Mouse (Mus musculus) hindbrain, embryonic 11.5 days (tissue): Measurements from ENCODE around the gene C3. TPM values are rescaled to one million over a fixed set of nuclear protein-coding genes. Genes with fewer than 3 reads are reported as not detected.

Experiments
- ATAC-seq: fragments of 200-750 bp; cut with Nextera tagmentation; 2 replicates; pipeline ENCODE4 v1.8.0; 2017; ENCODE audit warnings: mild to moderate bottlenecking, moderate TSS enrichment, moderate library complexity; ENCODE audit not compliant: low FRiP score
- DNase-seq: peaks from one replicate; pipeline ENCODE4 v3.0.0-alpha.2; 2015; ENCODE audit warnings: low spot score
- H3K27ac ChIP-seq: fragments of 300-500 bp; sonication (generic); 2 replicates; pipeline ENCODE4 v1.5.1; 2014; ENCODE audit warnings: mild to moderate bottlenecking, low read depth, low read length
- H3K27me3 ChIP-seq: fragments of 300-500 bp; sonication (generic); 2 replicates; pipeline ENCODE4 v1.6.1; 2014; ENCODE audit warnings: mild to moderate bottlenecking, low read length, moderate library complexity, mixed read lengths; ENCODE audit not compliant: control insufficient read depth, insufficient read depth
- H3K36me3 ChIP-seq: fragments of 300-500 bp; sonication (generic); 2 replicates; pipeline ENCODE4 v1.6.1; 2014; ENCODE audit warnings: mild to moderate bottlenecking, low read length, moderate library complexity, mixed read lengths; ENCODE audit not compliant: control insufficient read depth, insufficient read depth
- H3K4me1 ChIP-seq: fragments of 300-500 bp; sonication (generic); replicated peaks from 2 replicates; pipeline ENCODE4 v1.6.1; 2014; ENCODE audit warnings: low read length, mixed read lengths; ENCODE audit not compliant: control insufficient read depth, insufficient read depth
- H3K4me2 ChIP-seq: fragments of 300-500 bp; sonication (generic); replicated peaks from 2 replicates; pipeline ENCODE4 v1.6.1; 2014; ENCODE audit warnings: mild to moderate bottlenecking, low read depth, low read length
- H3K4me3 ChIP-seq: fragments of 300-500 bp; sonication (generic); 2 replicates; pipeline ENCODE4 v1.5.1; 2014; ENCODE audit warnings: low read depth, low read length
- H3K9ac ChIP-seq: fragments of 300-500 bp; sonication (generic); 2 replicates; pipeline ENCODE4 v1.6.1; 2014; ENCODE audit warnings: low read depth, low read length
- H3K9me3 ChIP-seq: fragments of 300-500 bp; sonication (generic); 2 replicates; pipeline ENCODE4 v1.6.1; 2016; ENCODE audit warnings: low read length; ENCODE audit not compliant: control insufficient read depth
- WGBS: fragments of 180-500 bp; shearing (Covaris S2); extraction: QIAGEN DNeasy Blood & Tissue Kit; methylation state at CpG from one replicate; pipeline ENCODE4 v1.1.7; 2014; 5-methylcytosine and 5-hydroxymethylcytosine counted together
- polyA plus RNA-seq: library from polyadenylated mRNA; unstranded; fragments of >200 nt; fragmentation: Nextera tagmentation; extraction: Ambion mirVana; gene quantifications from 2 replicates; pipeline ENCODE4 v1.2.1, GENCODE M21; 2014

C3 gene
- polyA plus RNA-seq, 1 experiment from 2014 or later, result 0.36 TPM

GRCm38 (mm10) chr17:57232200-57232599 lies 4.3 kb upstream of the C3 start:
- no peaks in the 10 kb centered on the region for H3K4me1 ChIP-seq
- ATAC-seq, result no peak
- WGBS, result 82% methylated on average over 1 of the region's 1 CpGs
- no peak overlapping the region for H3K27ac ChIP-seq
- H3K36me3 ChIP-seq, result no peaks in the 10 kb centered on the region
- no peak overlapping the region for H3K9ac ChIP-seq
- no peaks in the 10 kb centered on the region for H3K27me3 ChIP-seq
- H3K9me3 ChIP-seq, result no peaks in the 10 kb centered on the region
- no peak for DNase-seq
- H3K4me2 ChIP-seq, result no peak overlapping the region
- no peak overlapping the region for H3K4me3 ChIP-seq

- Histone ChIP-seq H3K27me3 (no peaks in the 10 kb centered on the region), H3K9me3 (no peaks in the 10 kb centered on the region), H3K4me2 (no peak overlapping the region), H3K4me1 (no peaks in the 10 kb centered on the region), H3K36me3 (no peaks in the 10 kb centered on the region), H3K27ac (no peak overlapping the region), H3K9ac (no peak overlapping the region), H3K4me3 (no peak overlapping the region)
- DNase-seq (no peak), ATAC-seq (no peak)
These were observed 3.4 kb upstream of the C3 start for GRCm38 (mm10) chr17:57231321-57231771.

GRCm38 (mm10) chr17:57230728-57231125 lies 2.8 kb upstream of the C3 start:
- Histone ChIP-seq H3K4me2 (no peak overlapping the region), H3K4me3 (no peak overlapping the region), H3K9ac (no peak overlapping the region), H3K27me3 (no peaks in the 10 kb centered on the region), H3K9me3 (no peaks in the 10 kb centered on the region), H3K27ac (no peak overlapping the region), H3K4me1 (no peaks in the 10 kb centered on the region), H3K36me3 (no peaks in the 10 kb centered on the region)
- DNase-seq, result no peak
- 72% methylated on average over 6 of the region's 6 CpGs for WGBS
- ATAC-seq, result no peak

- DNase-seq (no peak), ATAC-seq (no peak)
- Histone ChIP-seq H3K27me3 (no peaks in the 10 kb centered on the region), H3K4me1 (no peaks in the 10 kb centered on the region), H3K9ac (no peak overlapping the region), H3K27ac (no peak overlapping the region), H3K4me3 (no peak overlapping the region), H3K4me2 (no peak overlapping the region), H3K9me3 (no peaks in the 10 kb centered on the region), H3K36me3 (no peaks in the 10 kb centered on the region)
- WGBS, result 79% methylated on average over 15 of the region's 15 CpGs
These were observed 2.2 kb upstream of the C3 start for GRCm38 (mm10) chr17:57229851-57230727.

- Histone ChIP-seq H3K4me2 (no peak overlapping the region), H3K27me3 (no peaks in the 10 kb centered on the region), H3K36me3 (no peaks in the 10 kb centered on the region), H3K4me3 (no peak overlapping the region), H3K9ac (no peak overlapping the region), H3K4me1 (no peaks in the 10 kb centered on the region), H3K9me3 (no peaks in the 10 kb centered on the region), H3K27ac (no peak overlapping the region)
- no peak for DNase-seq
- ATAC-seq, result no peak
- 92% methylated on average over 3 of the region's 3 CpGs for WGBS
These were observed 937 bp upstream of the C3 start for GRCm38 (mm10) chr17:57228873-57229272.

GRCm38 (mm10) chr17:57227468-57227867 lies 468 bp downstream of the C3 start:
- H3K27ac ChIP-seq, result no peak overlapping the region

GRCm38 (mm10) chr17:57223313-57223712 lies 4.6 kb downstream of the C3 start:
- Histone ChIP-seq H3K4me3 (no peak overlapping the region), H3K27me3 (no peaks in the 10 kb centered on the region), H3K9ac (no peak overlapping the region), H3K4me1 (no peaks in the 10 kb centered on the region), H3K9me3 (no peaks in the 10 kb centered on the region), H3K36me3 (no peaks in the 10 kb centered on the region), H3K27ac (no peak overlapping the region), H3K4me2 (no peak overlapping the region)
- 78% methylated on average over 9 of the region's 9 CpGs for WGBS
- DNase-seq (no peak), ATAC-seq (no peak)

More at GRCm38 (mm10) chr17:57227468-57227867, 468 bp downstream of the C3 start:
- 86% methylated on average over 2 of the region's 2 CpGs for WGBS
- no peak overlapping the region for H3K4me2 ChIP-seq
- H3K4me3 ChIP-seq, result no peak overlapping the region
- DNase-seq (no peak), ATAC-seq (no peak)
- no peaks in the 10 kb centered on the region for H3K36me3 ChIP-seq
- no peaks in the 10 kb centered on the region for H3K27me3 ChIP-seq
- no peak overlapping the region for H3K9ac ChIP-seq
- no peaks in the 10 kb centered on the region for H3K4me1 ChIP-seq
- H3K9me3 ChIP-seq, result no peaks in the 10 kb centered on the region

- WGBS, result 79% methylated on average over 4 of the region's 4 CpGs
- no peak for ATAC-seq
- no peaks in the 10 kb centered on the region for H3K9me3 ChIP-seq
- no peaks in the 10 kb centered on the region for H3K36me3 ChIP-seq
- DNase-seq, result no peak
- no peak overlapping the region for H3K4me2 ChIP-seq
- no peak overlapping the region for H3K9ac ChIP-seq
- H3K4me3 ChIP-seq, result no peak overlapping the region
- no peak overlapping the region for H3K27ac ChIP-seq
- H3K4me1 ChIP-seq, result no peaks in the 10 kb centered on the region
- H3K27me3 ChIP-seq, result no peaks in the 10 kb centered on the region
These were observed 6.0 kb downstream of the C3 start for GRCm38 (mm10) chr17:57221911-57222310.

- ATAC-seq, result peak; percentile 3; the same call in 1 of the 2 replicates
These were observed 8.1 kb downstream of the C3 start for GRCm38 (mm10) chr17:57219884-57220207.

More at GRCm38 (mm10) chr17:57219884-57220207, 8.1 kb downstream of the C3 start:
- Histone ChIP-seq H3K27ac (no peak overlapping the region), H3K4me1 (no peaks in the 10 kb centered on the region), H3K4me2 (no peak overlapping the region), H3K9ac (no peak overlapping the region), H3K36me3 (no peaks in the 10 kb centered on the region), H3K27me3 (no peaks in the 10 kb centered on the region), H3K9me3 (no peaks in the 10 kb centered on the region), H3K4me3 (no peak overlapping the region)
- peak; percentile 41 for DNase-seq
- WGBS, result 25% methylated on average over 3 of the region's 3 CpGs
